Mouse (Mus musculus) spleen, adult 2 months (tissue): ENCODE measurements at regions not wholly inside any gene's neighbourhood (a gene's known extent, or its start where the extent isn't known, plus 50 kb on each side); places are given as distances from the start of the nearest gene placed in this dataset.

ENCODE experiments used
- DNase-seq, 2 experiments: peaks; one replicate each; pipeline versions ENCODE4 v3.0.0 to v3.0.0-alpha.2; 2012 to 2021; ENCODE audit warnings: low spot score in 2 of 2, low read depth in 1 of 2
- H3K27ac ChIP-seq: fragments of 200-500 bp; 2 replicates; pipeline ENCODE4 v1.5.1; 2012; ENCODE audit warnings: low read length, inconsistent platforms; ENCODE audit not compliant: insufficient read depth
- H3K27me3 ChIP-seq: fragments of 200-500 bp; 2 replicates; pipeline ENCODE4 v1.6.1; 2012; ENCODE audit warnings: mild to moderate bottlenecking, moderate library complexity, low read length, inconsistent platforms; ENCODE audit not compliant: control insufficient read depth, insufficient read depth
- H3K36me3 ChIP-seq: fragments of 200-500 bp; 2 replicates; pipeline ENCODE4 v1.6.1; 2012; ENCODE audit warnings: mild to moderate bottlenecking, low read length, inconsistent platforms; ENCODE audit not compliant: control insufficient read depth, insufficient read depth
- H3K4me1 ChIP-seq: fragments of 200-500 bp; 2 replicates; pipeline ENCODE4 v1.6.1; 2011; ENCODE audit warnings: inconsistent platforms; ENCODE audit not compliant: control insufficient read depth, insufficient read depth, insufficient read length
- H3K4me3 ChIP-seq: fragments of 200-500 bp; 2 replicates; pipeline ENCODE4 v1.5.1; 2011; ENCODE audit warnings: mild to moderate bottlenecking, inconsistent platforms; ENCODE audit not compliant: insufficient read depth, insufficient read length; ENCODE audit errors: extremely low read depth
- CTCF ChIP-seq: fragments of 200-500 bp; IDR thresholded peaks from 2 replicates; pipeline ENCODE4 v1.5.1; 2011; ENCODE audit warnings: mild to moderate bottlenecking, inconsistent platforms; ENCODE audit not compliant: insufficient read depth, insufficient read length, insufficient replicate concordance; ENCODE audit errors: extremely low read depth
- POLR2A ChIP-seq: fragments of 200-500 bp; IDR thresholded peaks from 2 replicates; pipeline ENCODE4 v1.6.1; 2011; ENCODE audit warnings: low read depth, low read length, inconsistent platforms
- WGBS: fragments of 180-500 bp; shearing (Covaris S2); methylation state at CpG from one replicate; pipeline ENCODE4 v1.1.7; 2018; 5-methylcytosine and 5-hydroxymethylcytosine counted together

DNA sequence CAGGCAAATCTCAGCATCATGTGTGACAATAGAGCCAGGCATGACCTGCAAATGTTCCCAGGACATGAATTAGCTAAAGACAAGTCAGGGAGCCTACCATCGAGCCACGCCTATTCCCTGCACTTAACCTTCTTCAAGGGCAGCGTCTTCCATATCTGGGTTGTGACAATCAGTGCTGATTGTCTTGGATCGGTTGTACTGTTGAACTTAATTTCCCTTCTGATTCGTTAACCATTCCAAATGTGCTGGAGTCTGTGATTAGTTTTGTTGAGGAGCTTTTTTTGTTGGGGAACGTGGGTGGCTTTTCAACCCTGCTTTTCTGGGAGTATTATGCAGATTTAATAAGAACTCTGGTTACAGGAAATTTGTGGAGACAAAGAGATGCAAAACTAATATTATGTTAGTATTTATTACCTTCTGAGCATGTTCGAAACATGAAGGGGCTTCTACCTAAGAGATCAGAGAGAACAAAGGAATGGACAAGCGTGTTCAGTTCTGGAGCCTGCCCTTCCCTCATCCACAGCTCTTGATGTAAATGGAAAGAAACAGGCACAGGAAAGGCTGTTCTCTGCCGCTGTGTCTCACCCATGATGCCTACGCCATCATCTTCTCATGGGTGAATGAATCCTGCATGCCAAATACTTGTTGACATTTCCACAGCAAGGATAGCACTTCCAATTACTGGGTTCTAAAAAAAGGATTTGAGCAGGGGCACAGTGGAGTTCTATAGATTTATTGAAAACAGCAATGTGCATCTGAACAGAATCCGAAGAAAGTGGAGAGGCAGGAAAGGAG is 313.4 kb upstream of the Tle4 start:
- H3K4me3 ChIP-seq: no peak overlapping the region
- DNase-seq: no peak
- TF ChIP-seq POLR2A: no peak
- no peak for TF ChIP-seq CTCF
- H3K27me3 ChIP-seq: no peaks in the 10 kb centered on the region
- no peak overlapping the region for H3K27ac ChIP-seq
- no peaks in the 10 kb centered on the region for H3K4me1 ChIP-seq
- H3K36me3 ChIP-seq: no peaks in the 10 kb centered on the region
- 88% methylated on average over 11 of the region's 11 CpGs for WGBS

DNA sequence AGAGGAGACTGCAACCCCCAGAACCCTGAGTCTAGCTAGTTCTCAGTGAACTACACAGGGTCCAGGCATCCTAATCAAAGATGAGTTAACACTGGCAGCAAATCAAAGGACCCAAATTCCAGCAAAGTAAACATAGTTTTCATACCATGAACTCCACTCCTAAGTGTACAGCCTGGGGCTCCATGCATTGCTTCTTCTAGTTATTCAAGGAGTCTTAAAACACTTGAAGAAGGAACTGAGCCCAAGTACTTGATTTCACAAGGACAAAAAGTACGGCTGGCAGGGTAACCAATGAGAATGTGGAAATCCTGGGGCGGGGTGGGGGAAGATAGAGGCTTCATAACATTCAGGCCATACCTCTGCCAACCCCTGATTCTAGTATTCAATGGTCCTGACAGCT is 297.0 kb upstream of the Tle4 start:
- Histone ChIP-seq H3K4me1 (no peaks in the 10 kb centered on the region), H3K36me3 (no peaks in the 10 kb centered on the region), H3K4me3 (no peak overlapping the region), H3K27me3 (peaks cover 2% of the 10 kb centered on the region; the same call in 1 of the 2 replicates), H3K27ac (no peak overlapping the region)
- WGBS: 90% methylated on average over 2 of the region's 2 CpGs
- TF ChIP-seq CTCF (no peak), POLR2A (no peak)
- DNase-seq: no peak

- TF ChIP-seq CTCF (no peak), POLR2A (no peak)
- Histone ChIP-seq H3K4me1 (no peaks in the 10 kb centered on the region), H3K4me3 (no peak overlapping the region), H3K36me3 (no peaks in the 10 kb centered on the region), H3K27ac (no peak overlapping the region), H3K27me3 (peaks cover 2% of the 10 kb centered on the region)
- WGBS: 72% methylated on average over 6 of the region's 6 CpGs
- no peak for DNase-seq
These were observed 294.5 kb upstream of the Tle4 start for GRCm38 (mm10) chr19:14892390-14892758.

- no peak overlapping the region for H3K27ac ChIP-seq
- peaks cover 2% of the 10 kb centered on the region for H3K27me3 ChIP-seq
- TF ChIP-seq POLR2A (no peak), CTCF (no peak)
- DNase-seq: no peak
- WGBS: 37% methylated on average over 8 of the region's 8 CpGs
- no peaks in the 10 kb centered on the region for H3K36me3 ChIP-seq
- H3K4me3 ChIP-seq: no peak overlapping the region
- H3K4me1 ChIP-seq: no peaks in the 10 kb centered on the region
These were observed 294.0 kb upstream of the Tle4 start for GRCm38 (mm10) chr19:14891689-14892389.

DNA sequence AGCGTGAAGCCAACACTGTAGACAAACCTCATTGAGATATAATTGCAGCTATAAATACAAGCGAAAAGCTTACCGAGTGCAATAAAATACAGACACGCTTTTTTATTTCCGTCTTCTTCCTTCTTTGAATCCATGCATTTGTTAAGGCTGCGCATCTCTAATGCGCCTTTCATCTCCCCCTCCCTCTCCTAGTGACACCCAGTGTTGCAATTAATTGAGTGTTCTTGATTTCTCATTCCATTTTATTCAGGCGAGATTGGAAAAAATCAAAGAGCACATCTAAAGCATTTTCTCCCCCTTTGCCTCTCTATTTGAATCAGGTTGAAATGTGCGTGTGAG is 293.2 kb upstream of the Tle4 start:
- Histone ChIP-seq H3K27me3 (peaks cover 2% of the 10 kb centered on the region), H3K4me1 (no peaks in the 10 kb centered on the region), H3K27ac (no peak overlapping the region), H3K4me3 (no peak overlapping the region), H3K36me3 (no peaks in the 10 kb centered on the region)
- 12% methylated on average over 9 of the region's 9 CpGs for whole genome bisulfite sequencing
- DNase-seq: no peak
- TF ChIP-seq CTCF: no peak
- no peak for TF ChIP-seq POLR2A

DNA sequence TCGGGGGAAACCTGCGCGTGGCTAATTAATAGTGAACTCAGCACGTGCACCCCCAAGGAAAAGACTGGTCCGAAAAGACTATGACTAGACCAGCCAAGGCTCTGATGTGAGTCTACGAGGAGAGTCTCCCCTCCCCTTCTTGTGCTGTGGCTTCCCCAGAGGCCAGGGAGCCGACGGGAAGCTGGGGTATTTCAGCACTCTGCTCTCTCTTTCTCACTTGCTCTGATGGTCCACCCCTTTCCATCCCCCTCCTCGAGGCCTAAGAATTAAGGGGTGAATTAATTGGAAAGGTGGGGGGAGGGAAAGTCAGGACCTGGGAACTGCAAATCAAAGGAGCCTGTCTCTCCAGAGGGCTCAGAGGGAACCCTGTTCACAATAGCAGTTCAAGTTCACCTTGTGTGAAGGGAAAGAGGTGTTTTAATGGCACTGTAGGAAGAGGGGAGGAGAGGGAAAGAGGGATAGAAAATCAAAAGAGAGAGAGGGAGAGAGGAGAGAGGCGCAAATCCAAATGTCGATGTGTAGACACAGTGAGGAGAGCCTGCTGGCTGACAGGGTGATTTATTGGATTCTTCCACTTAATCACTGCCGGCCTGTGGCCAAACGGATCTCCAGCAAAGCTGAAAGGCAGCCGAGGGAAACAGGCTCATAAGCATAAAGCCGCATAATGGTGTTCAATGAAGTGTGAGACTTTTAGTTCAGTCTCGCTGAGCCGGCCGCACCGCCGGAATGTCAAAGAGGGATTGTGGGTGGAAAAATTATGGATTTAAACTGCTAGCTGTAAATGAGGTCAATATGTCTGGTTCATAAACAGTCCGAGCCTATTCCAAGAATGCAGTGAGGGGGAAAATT is 292.6 kb upstream of the Tle4 start:
- Histone ChIP-seq H3K27me3 (peaks cover 2% of the 10 kb centered on the region), H3K4me3 (no peak overlapping the region), H3K36me3 (no peaks in the 10 kb centered on the region), H3K27ac (no peak overlapping the region), H3K4me1 (no peaks in the 10 kb centered on the region)
- DNase-seq: no peak
- TF ChIP-seq POLR2A: no peak
- no peak for TF ChIP-seq CTCF
- WGBS: 7% methylated on average over 21 of the region's 21 CpGs
